Mouse (Mus musculus) cortical plate, adult 2 months (tissue): ENCODE results near the gene Ptprd.

ENCODE experiments used
- CTCF ChIP-seq: fragments of 200-500 bp; IDR thresholded peaks from 2 replicates; pipeline ENCODE4 v1.5.1; 2011; ENCODE audit warnings: mild to moderate bottlenecking, control low read depth, low read length; ENCODE audit not compliant: insufficient read depth; ENCODE audit errors: extremely low read depth
- POLR2A ChIP-seq: fragments of 200-500 bp; IDR thresholded peaks from 2 replicates; pipeline ENCODE4 v1.6.1; 2011; ENCODE audit warnings: mild to moderate bottlenecking, low read length, control low read depth; ENCODE audit not compliant: insufficient read depth; ENCODE audit errors: extremely low read depth

- TF ChIP-seq CTCF (no peak), POLR2A (no peak)
These were observed 1603.5 kb downstream of the Ptprd start for GRCm38 (mm10) chr4:76608246-76608645.
